Comparison of ENCODE assay signal across 10 mouse cellular contexts in genomic region chr14:55761163-55761562, GRCm38 (mm10). TPM values are rescaled to one million over a fixed set of nuclear protein-coding genes. Genes with fewer than 3 reads are reported as not detected.
DNase-seq lines count a peak whose midpoint lies in the region; ATAC-seq and TF ChIP-seq lines count a peak whose summit lies in the region.
"Had no signal": no experiment of that assay in that cellular context is flagged by ENCODE, and none has a peak within 500 bp of the region (broad histone marks: within the 10 kb centered on the region; RNA-seq: fewer than 3 reads in every experiment).

Ltb4r2 (plus strand) TSS chr14:55761428.

- H3K9ac ChIP-seq in hindbrain, embryonic 13.5 days = peak within 1 kb of the TSS; percentile 83
- H3K9ac ChIP-seq in midbrain, embryonic 13.5 days (replicated peaks) = peak within 1 kb of the TSS; percentile 82

- WGBS in kidney, adult 2 months = 93% methylated on average over 6 of the region's 6 CpGs
- 68% methylated on average over 6 of the region's 6 CpGs for WGBS in embryonic facial prominence, embryonic 10.5 days
- 76% methylated on average over 6 of the region's 6 CpGs for WGBS in hindbrain, embryonic 13.5 days
- 70% methylated on average over 6 of the region's 6 CpGs for WGBS in midbrain, embryonic 13.5 days

- H3K4me3 ChIP-seq in kidney, adult 2 months (ENCODE audit: insufficient read depth, low read depth, low read length) = peak within 1 kb of the TSS; percentile 81
- peak within 1 kb of the TSS; percentile 65 for H3K4me3 ChIP-seq in embryonic facial prominence, embryonic 10.5 days
- peak within 1 kb of the TSS; percentile 55 for H3K4me3 ChIP-seq in hindbrain, embryonic 13.5 days
- peak within 1 kb of the TSS; percentile 51 for H3K4me3 ChIP-seq in midbrain, embryonic 13.5 days (replicated peaks)

- H3K9me3 ChIP-seq in embryonic facial prominence, embryonic 10.5 days = no peaks in the 10 kb centered on the region
- H3K9me3 ChIP-seq in hindbrain, embryonic 13.5 days = no peaks in the 10 kb centered on the region
- H3K9me3 ChIP-seq in midbrain, embryonic 13.5 days = no peaks in the 10 kb centered on the region

- H3K4me1 ChIP-seq in kidney, adult 2 months (ENCODE audit: control insufficient read depth, insufficient read depth, low read length) = peaks cover 14% of the 10 kb centered on the region; the same call in 1 of the 2 replicates
- peaks cover 23% of the 10 kb centered on the region for H3K4me1 ChIP-seq in embryonic facial prominence, embryonic 10.5 days
- H3K4me1 ChIP-seq in hindbrain, embryonic 13.5 days (replicated peaks) = peaks cover 29% of the 10 kb centered on the region
- H3K4me1 ChIP-seq in midbrain, embryonic 13.5 days (replicated peaks) = peaks cover 16% of the 10 kb centered on the region

- H3K27me3 ChIP-seq in kidney, adult 2 months (replicated peaks; ENCODE audit: control insufficient read depth, insufficient read depth, low read length) = no peaks in the 10 kb centered on the region
- H3K27me3 ChIP-seq in embryonic facial prominence, embryonic 10.5 days (replicated peaks; ENCODE audit: low read depth, poor library complexity, severe bottlenecking) = peaks cover 60% of the 10 kb centered on the region
- H3K27me3 ChIP-seq in hindbrain, embryonic 13.5 days = peaks cover 58% of the 10 kb centered on the region
- H3K27me3 ChIP-seq in midbrain, embryonic 13.5 days = peaks cover 55% of the 10 kb centered on the region

- TF ChIP-seq POLR2A in kidney, adult 2 months (IDR thresholded peaks at IDR 0.05; ENCODE audit: low read depth, low read length) = no peak

- no peaks in the 10 kb centered on the region for H3K36me3 ChIP-seq in kidney, adult 2 months (ENCODE audit: control insufficient read depth, insufficient read depth, low read length)
- H3K36me3 ChIP-seq in embryonic facial prominence, embryonic 10.5 days (replicated peaks) = peaks cover 7% of the 10 kb centered on the region
- H3K36me3 ChIP-seq in hindbrain, embryonic 13.5 days = peaks cover 8% of the 10 kb centered on the region
- H3K36me3 ChIP-seq in midbrain, embryonic 13.5 days = peaks cover 5% of the 10 kb centered on the region

- no peak for TF ChIP-seq CTCF in kidney, adult 2 months (conservative IDR thresholded peaks at IDR 0.05; ENCODE audit: insufficient read depth, insufficient read length, low read depth, low read length)

- peak within 1 kb of the TSS; percentile 86 for H3K4me2 ChIP-seq in hindbrain, embryonic 13.5 days
- peak within 1 kb of the TSS; percentile 88 for H3K4me2 ChIP-seq in midbrain, embryonic 13.5 days (replicated peaks)

- H3K27ac ChIP-seq in kidney, adult 2 months (ENCODE audit: insufficient read depth, low read depth, low read length) = peak within 1 kb of the TSS; percentile 17; the same call in 1 of the 2 replicates
- H3K27ac ChIP-seq in embryonic facial prominence, embryonic 10.5 days (replicated peaks) = peak within 1 kb of the TSS; percentile 78
- peak within 1 kb of the TSS; percentile 72 for H3K27ac ChIP-seq in hindbrain, embryonic 13.5 days
- H3K27ac ChIP-seq in midbrain, embryonic 13.5 days = peak within 1 kb of the TSS; percentile 56; the same call in 1 of the 2 replicates

- ATAC-seq in hindbrain, embryonic 13.5 days (ENCODE audit: low FRiP score) = no peak
- no peak for ATAC-seq in midbrain, embryonic 13.5 days

- no peak for DNase-seq in kidney, adult 2 months
- no peak for DNase-seq in kidney, postnatal 10 days
- no peak for DNase-seq in embryonic facial prominence, embryonic 10.5 days (ENCODE audit: low spot score)
- DNase-seq in spleen, postnatal 10 days (ENCODE audit: low spot score in 2 of 2) = no peak
- no peak for DNase-seq in ovary, adult 18-20 months (ENCODE audit: low spot score)
- no peak for DNase-seq in adrenal gland, adult 8-10 months
- DNase-seq: layer of hippocampus, postnatal 36 days; thymus, postnatal 25 days had no signal

RNA-seq across cellular contexts. Expression of gene Ltb4r2, which starts in this region (rescaled TPM):
- polyA plus RNA-seq in kidney, adult 2 months (2012; rRNA removed) = 0.56 and 0.76 TPM in 2 replicates
- 0.13 and 0.39 TPM in 2 replicates for polyA plus RNA-seq in embryonic facial prominence, embryonic 10.5 days (2016; fragmentation: Nextera tagmentation; extraction: Ambion mirVana)
- 0.43 and 0.56 TPM in 2 replicates for polyA plus RNA-seq in hindbrain, embryonic 13.5 days (2015; fragmentation: Nextera tagmentation; extraction: Ambion mirVana)
- 0.22 and 0.28 TPM in 2 replicates for polyA plus RNA-seq in midbrain, embryonic 13.5 days (2015; fragmentation: Nextera tagmentation; extraction: Ambion mirVana)
- under 1 TPM in 1 of 4 experiments, not detected in 3; 0.17 TPM for total RNA-seq in adrenal gland, adult 8-10 months (2022)

Comparison
In these comparisons a context has a peak if more than half of its experiments do, and no peak if none do; other contexts are left out.
1. H3K27ac ChIP-seq: peak in every context shown above with its lines; median percentile 78 in embryonic facial prominence, embryonic 10.5 days; 72 in hindbrain, embryonic 13.5 days; 56 in midbrain, embryonic 13.5 days; 17 in kidney, adult 2 months.